Mouse (Mus musculus): ENCODE measurements around the gene Best2. TPM values are rescaled to one million over a fixed set of nuclear protein-coding genes. Genes with fewer than 3 reads are reported as not detected.

Best2 gene
- total and polyA plus RNA-seq, 2 experiments: 0.06 TPM; not detected in 1

GRCm38 (mm10) chr8:84996978-84997377, 17.4 kb downstream of the Best2 start:
- TF ChIP-seq POLR2A (IDR thresholded peaks at IDR 0.05; ENCODE audit: extremely low read depth, insufficient read depth, low read length) (no peak), CTCF (IDR thresholded peaks at IDR 0.05; ENCODE audit: low read depth, low read length) (no peak)
- Histone ChIP-seq H3K4me3 (ENCODE audit: insufficient read depth, low read depth, low read length) (no peak overlapping the region), H3K36me3 (ENCODE audit: control insufficient read depth, insufficient read depth, low read length) (peaks cover 3% of the 10 kb centered on the region; the same call in 1 of the 2 replicates), H3K27me3 (ENCODE audit: control insufficient read depth, insufficient read depth, low read length) (no peaks in the 10 kb centered on the region), H3K4me1 (ENCODE audit: control insufficient read depth, insufficient read depth, low read length) (no peaks in the 10 kb centered on the region; the same call in 1 of the 2 replicates), H3K9ac (ENCODE audit: low read depth, low read length) (no peak overlapping the region), H3K27ac (replicated peaks; ENCODE audit: insufficient read depth, low read depth, low read length) (no peak overlapping the region), H3K79me2 (ENCODE audit: control insufficient read depth, insufficient read depth, low read length) (no peaks in the 10 kb centered on the region)
- WGBS: 92% methylated on average over 5 of the region's 5 CpGs
- no peak for DNase-seq (ENCODE audit: extremely low read depth, low read depth, low spot score)

GRCm38 (mm10) chr8:84995680-84996079, 18.7 kb downstream of the Best2 start:
- no peak for DNase-seq (ENCODE audit: extremely low read depth, low read depth, low spot score)
- WGBS: 81% methylated on average over 25 of the region's 25 CpGs
- H3K9ac ChIP-seq (ENCODE audit: low read depth, low read length): no peak overlapping the region
- no peak overlapping the region for H3K4me3 ChIP-seq (ENCODE audit: insufficient read depth, low read depth, low read length)
- TF ChIP-seq CTCF (IDR thresholded peaks at IDR 0.05; ENCODE audit: low read depth, low read length) (no peak), POLR2A (IDR thresholded peaks at IDR 0.05; ENCODE audit: extremely low read depth, insufficient read depth, low read length) (no peak)
- H3K27ac ChIP-seq (replicated peaks; ENCODE audit: insufficient read depth, low read depth, low read length): no peak overlapping the region
- H3K36me3 ChIP-seq (ENCODE audit: control insufficient read depth, insufficient read depth, low read length): peaks cover 3% of the 10 kb centered on the region; the same call in 1 of the 2 replicates
- H3K27me3 ChIP-seq (ENCODE audit: control insufficient read depth, insufficient read depth, low read length): no peaks in the 10 kb centered on the region
- H3K4me1 ChIP-seq (ENCODE audit: control insufficient read depth, insufficient read depth, low read length): peaks cover 3% of the 10 kb centered on the region; the same call in 1 of the 2 replicates
- H3K79me2 ChIP-seq (ENCODE audit: control insufficient read depth, insufficient read depth, low read length): no peaks in the 10 kb centered on the region

GRCm38 (mm10) chr8:84994375-84994774, 20.0 kb downstream of the Best2 start:
- Histone ChIP-seq H3K79me2 (ENCODE audit: control insufficient read depth, insufficient read depth, low read length) (no peaks in the 10 kb centered on the region), H3K27me3 (ENCODE audit: control insufficient read depth, insufficient read depth, low read length) (no peaks in the 10 kb centered on the region), H3K27ac (replicated peaks; ENCODE audit: insufficient read depth, low read depth, low read length) (no peak overlapping the region), H3K4me3 (ENCODE audit: insufficient read depth, low read depth, low read length) (no peak overlapping the region), H3K9ac (ENCODE audit: low read depth, low read length) (no peak overlapping the region), H3K4me1 (ENCODE audit: control insufficient read depth, insufficient read depth, low read length) (peaks cover 3% of the 10 kb centered on the region; the same call in 1 of the 2 replicates), H3K36me3 (ENCODE audit: control insufficient read depth, insufficient read depth, low read length) (peaks cover 3% of the 10 kb centered on the region; the same call in 1 of the 2 replicates)
- no peak for DNase-seq (ENCODE audit: extremely low read depth, low read depth, low spot score)
- 94% methylated on average over 9 of the region's 9 CpGs for WGBS
- TF ChIP-seq CTCF (IDR thresholded peaks at IDR 0.05; ENCODE audit: low read depth, low read length) (no peak), POLR2A (IDR thresholded peaks at IDR 0.05; ENCODE audit: extremely low read depth, insufficient read depth, low read length) (no peak)

- peak overlapping the region; percentile 73 for H3K4me3 ChIP-seq (ENCODE audit: insufficient read depth, low read depth, low read length)
- H3K9ac ChIP-seq (ENCODE audit: low read depth, low read length): peak overlapping the region; percentile 85
- no peaks in the 10 kb centered on the region for H3K79me2 ChIP-seq (ENCODE audit: control insufficient read depth, insufficient read depth, low read length)
- 6% methylated on average over 15 of the region's 15 CpGs for WGBS
- H3K27ac ChIP-seq (replicated peaks; ENCODE audit: insufficient read depth, low read depth, low read length): peak overlapping the region; percentile 75
- peak; percentile 77 for DNase-seq (ENCODE audit: extremely low read depth, low read depth, low spot score)
- peaks cover 11% of the 10 kb centered on the region; the same call in 1 of the 2 replicates for H3K4me1 ChIP-seq (ENCODE audit: control insufficient read depth, insufficient read depth, low read length)
- H3K27me3 ChIP-seq (ENCODE audit: control insufficient read depth, insufficient read depth, low read length): no peaks in the 10 kb centered on the region
- H3K36me3 ChIP-seq (ENCODE audit: control insufficient read depth, insufficient read depth, low read length): peaks cover 1% of the 10 kb centered on the region; the same call in 1 of the 2 replicates
- no peak for TF ChIP-seq POLR2A (IDR thresholded peaks at IDR 0.05; ENCODE audit: extremely low read depth, insufficient read depth, low read length)
- no peak for TF ChIP-seq CTCF (IDR thresholded peaks at IDR 0.05; ENCODE audit: low read depth, low read length)
Observed at GRCm38 (mm10) chr8:84990836-84991235, 23.5 kb downstream of the Best2 start.

- no peaks in the 10 kb centered on the region for H3K27me3 ChIP-seq (ENCODE audit: control insufficient read depth, insufficient read depth, low read length)
- TF ChIP-seq POLR2A (IDR thresholded peaks at IDR 0.05; ENCODE audit: extremely low read depth, insufficient read depth, low read length) (peak; percentile 56; the same call in 1 of the 2 replicates), CTCF (IDR thresholded peaks at IDR 0.05; ENCODE audit: low read depth, low read length) (peak; percentile 99)
- H3K27ac ChIP-seq (replicated peaks; ENCODE audit: insufficient read depth, low read depth, low read length): peak within 1 kb of the TSS; percentile 86
- H3K4me3 ChIP-seq (ENCODE audit: insufficient read depth, low read depth, low read length): peak within 1 kb of the TSS; percentile 73
- under 1% methylated on average over 28 of the region's 28 CpGs for WGBS
- H3K36me3 ChIP-seq (ENCODE audit: control insufficient read depth, insufficient read depth, low read length): no peaks in the 10 kb centered on the region
- no peaks in the 10 kb centered on the region for H3K79me2 ChIP-seq (ENCODE audit: control insufficient read depth, insufficient read depth, low read length)
- H3K4me1 ChIP-seq (ENCODE audit: control insufficient read depth, insufficient read depth, low read length): peaks cover 11% of the 10 kb centered on the region; the same call in 1 of the 2 replicates
- peak; percentile 94 for DNase-seq (ENCODE audit: extremely low read depth, low read depth, low spot score)
- H3K9ac ChIP-seq (ENCODE audit: low read depth, low read length): peak within 1 kb of the TSS; percentile 85
Observed at GRCm38 (mm10) chr8:84990349-84990748, 24.0 kb downstream of the Best2 start, which contains the start of gene Hook2. TSS of gene Hook2 (plus strand) at chr8:84990603.

- H3K79me2 ChIP-seq (ENCODE audit: control insufficient read depth, insufficient read depth, low read length): no peaks in the 10 kb centered on the region
- no peaks in the 10 kb centered on the region for H3K27me3 ChIP-seq (ENCODE audit: control insufficient read depth, insufficient read depth, low read length)
- peak; percentile 74 for DNase-seq (ENCODE audit: extremely low read depth, low read depth, low spot score)
- H3K4me1 ChIP-seq (ENCODE audit: control insufficient read depth, insufficient read depth, low read length): peaks cover 11% of the 10 kb centered on the region; the same call in 1 of the 2 replicates
- peak overlapping the region; percentile 36 for H3K4me3 ChIP-seq (ENCODE audit: insufficient read depth, low read depth, low read length)
- TF ChIP-seq CTCF (IDR thresholded peaks at IDR 0.05; ENCODE audit: low read depth, low read length) (peak; percentile 91), POLR2A (IDR thresholded peaks at IDR 0.05; ENCODE audit: extremely low read depth, insufficient read depth, low read length) (no peak)
- peak overlapping the region; percentile 86 for H3K27ac ChIP-seq (replicated peaks; ENCODE audit: insufficient read depth, low read depth, low read length)
- peak overlapping the region; percentile 68 for H3K9ac ChIP-seq (ENCODE audit: low read depth, low read length)
- H3K36me3 ChIP-seq (ENCODE audit: control insufficient read depth, insufficient read depth, low read length): no peaks in the 10 kb centered on the region
- WGBS: 1% methylated on average over 15 of the region's 15 CpGs
Observed at GRCm38 (mm10) chr8:84989810-84990209, 24.5 kb downstream of the Best2 start.
